Mouse (Mus musculus) mature B cell (primary cell): ENCODE data around the gene Cyp27b1.

ENCODE experiments used
- in situ Hi-C: fragments of 300-500 bp; cut with MboI; formaldehyde crosslinking; loops from 2 replicates; pipeline ENCODE4 v1.14.3; 2019

Cyp27b1 gene

DNA sequence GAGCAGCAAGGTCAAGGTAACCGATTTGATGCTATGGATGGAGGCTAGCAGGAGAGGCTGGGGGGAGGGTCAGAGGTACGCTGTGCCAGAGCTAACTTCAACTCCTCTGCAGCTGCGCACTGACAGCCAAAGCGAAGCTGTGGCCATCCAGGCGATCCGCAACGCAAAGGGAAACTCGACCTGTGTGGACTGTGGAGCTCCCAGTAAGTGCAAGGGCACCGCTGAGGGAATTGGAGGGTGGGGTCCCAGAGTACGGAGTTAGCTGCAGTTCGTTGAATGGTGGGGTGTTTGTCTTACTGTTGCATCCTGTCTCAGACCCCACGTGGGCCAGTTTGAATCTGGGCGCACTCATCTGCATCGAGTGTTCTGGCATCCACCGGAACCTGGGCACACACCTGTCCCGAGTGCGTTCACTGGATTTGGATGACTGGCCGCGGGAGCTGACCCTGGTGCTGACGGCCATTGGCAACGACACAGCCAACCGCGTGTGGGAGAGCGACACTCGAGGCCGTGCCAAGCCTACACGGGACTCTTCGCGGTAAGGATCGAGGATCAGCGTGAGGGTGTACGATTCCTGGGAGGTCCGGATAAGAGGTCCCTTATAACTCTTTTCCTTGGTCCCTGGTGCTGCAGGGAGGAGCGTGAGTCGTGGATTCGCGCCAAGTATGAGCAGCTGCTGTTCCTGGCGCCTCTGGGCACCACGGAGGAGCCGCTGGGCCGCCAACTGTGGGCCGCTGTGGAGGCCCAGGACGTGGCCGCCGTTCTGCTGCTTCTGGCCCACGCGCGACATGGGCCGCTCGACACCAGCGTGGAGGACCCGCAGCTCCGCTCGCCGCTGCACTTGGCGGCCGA lies 42.7 kb downstream of the Cyp27b1 start:
- in situ Hi-C loops = no loop called here

DNA sequence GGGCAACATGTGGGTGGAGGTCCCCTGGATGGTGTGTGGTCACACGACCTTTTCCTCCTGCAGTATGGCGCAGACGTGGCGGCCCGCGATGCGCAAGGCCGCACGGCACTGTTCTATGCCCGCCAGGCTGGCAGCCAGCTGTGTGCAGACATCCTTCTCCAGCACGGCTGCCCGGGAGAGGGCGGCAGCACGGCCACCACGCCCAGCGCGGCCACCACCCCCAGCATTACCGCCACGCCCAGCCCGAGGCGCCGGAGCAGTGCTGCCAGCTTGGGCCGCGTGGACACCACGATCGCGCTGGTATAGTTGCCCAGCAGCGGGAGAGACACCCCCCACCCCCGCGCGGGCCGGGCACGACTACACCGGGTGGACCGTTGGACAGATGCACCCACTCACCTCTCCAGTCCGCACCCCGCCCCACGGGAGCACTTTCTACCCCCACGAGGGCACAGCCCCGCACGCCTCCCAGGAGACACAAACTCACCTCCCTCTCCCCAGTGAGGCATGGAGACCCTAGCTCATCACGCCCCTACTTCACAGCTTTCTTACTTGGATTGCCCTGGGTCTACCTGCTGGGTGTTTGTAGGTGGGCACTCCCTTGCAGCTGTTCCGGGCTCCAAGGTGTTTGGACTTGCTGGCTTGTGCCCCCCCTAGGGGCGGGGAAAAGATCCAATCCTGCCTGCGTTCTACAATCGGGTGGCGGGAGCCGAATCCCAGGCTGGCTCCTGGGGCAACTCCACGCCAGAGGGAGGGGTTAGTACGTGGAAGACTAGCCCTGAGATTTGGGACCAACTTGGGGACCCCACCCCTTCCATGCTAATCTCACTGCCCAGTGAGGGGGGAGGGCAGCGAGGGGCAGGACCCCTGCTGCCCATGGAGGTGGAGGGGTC lies 43.7 kb downstream of the Cyp27b1 start:
- in situ Hi-C loops = no loop called here

DNA sequence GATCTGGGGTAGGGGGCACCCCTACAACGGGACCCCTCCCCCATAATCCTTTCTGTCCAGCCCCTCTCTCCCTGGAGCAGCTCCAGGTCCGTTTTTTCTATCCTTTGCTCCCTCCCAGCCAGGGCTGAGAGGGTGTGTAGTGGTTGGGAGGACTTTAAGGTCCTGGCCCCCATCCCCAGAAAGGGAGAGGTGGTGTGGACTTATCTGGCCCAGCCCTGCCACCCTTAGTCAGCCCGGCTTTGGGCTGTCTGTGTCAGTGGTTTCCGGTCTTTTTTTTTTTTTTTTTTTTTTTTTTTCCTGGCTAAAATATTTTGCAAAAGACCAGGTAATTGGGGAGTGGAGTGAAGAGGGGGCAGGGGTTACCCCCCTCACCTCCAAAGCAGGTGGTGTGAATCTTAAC lies 44.7 kb downstream of the Cyp27b1 start:
- in situ Hi-C loops = no loop called here

DNA sequence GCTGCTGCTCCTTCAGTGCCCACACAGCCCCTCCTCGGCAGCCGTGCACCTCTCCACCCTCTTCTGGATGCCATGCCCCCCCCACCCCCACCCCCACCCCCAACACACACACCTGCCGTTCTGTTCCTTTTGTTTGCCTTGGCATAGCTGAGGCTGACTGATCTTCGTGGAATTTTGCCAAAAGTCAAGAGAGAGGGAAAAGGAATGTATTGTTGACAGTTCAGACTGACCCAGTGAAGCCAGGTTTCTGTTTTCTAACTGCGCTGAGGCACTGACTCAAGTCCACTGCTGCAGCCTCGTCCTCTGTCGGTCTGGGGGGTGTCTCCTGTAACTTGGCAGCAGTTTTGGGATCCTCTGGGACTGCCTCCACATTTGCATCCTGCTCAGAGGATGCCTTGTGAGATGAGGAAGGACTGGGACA lies 46.3 kb downstream of the Cyp27b1 start:
- in situ Hi-C loops = no loop called here

DNA sequence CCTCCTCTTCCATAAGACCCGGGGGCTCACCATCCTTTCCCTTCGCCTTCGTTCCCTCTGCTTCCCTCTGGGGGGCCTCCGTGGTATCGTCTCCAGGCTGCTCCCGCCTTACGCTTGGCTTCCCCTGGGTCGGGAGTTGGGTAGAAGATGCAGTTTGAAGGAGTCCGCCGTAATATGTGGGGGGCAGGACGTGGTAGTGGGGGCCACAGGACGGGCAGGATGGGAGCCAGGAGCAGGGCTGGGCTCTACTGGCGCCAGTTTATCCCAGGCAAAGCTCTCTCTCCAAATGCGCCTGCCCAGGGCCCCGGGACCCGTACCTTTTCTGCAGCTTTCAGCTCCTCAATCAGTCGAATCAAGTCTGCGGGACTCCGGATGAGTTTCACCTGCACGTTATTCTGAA lies 50.5 kb downstream of the Cyp27b1 start:
- in situ Hi-C loops = no loop called here

DNA sequence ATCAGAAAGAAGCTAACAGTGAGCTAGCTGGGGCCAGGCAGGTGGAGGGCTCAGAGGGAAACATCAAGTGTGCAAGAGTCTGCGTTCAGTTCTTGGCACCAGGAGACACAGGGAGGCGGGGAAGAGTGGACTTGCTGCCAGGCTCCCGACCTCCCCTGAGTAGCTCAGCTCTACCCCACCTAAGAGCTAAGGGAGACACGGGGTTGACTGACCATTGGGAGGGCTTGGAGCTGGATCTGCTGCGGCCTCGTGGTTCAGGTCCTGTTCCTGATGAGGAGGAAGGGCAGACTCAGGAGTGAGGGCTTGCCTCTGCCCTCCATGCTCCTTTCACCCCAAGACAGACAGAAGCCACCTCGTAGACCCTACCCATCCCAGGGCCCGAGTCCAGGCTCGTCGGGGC lies 51.1 kb downstream of the Cyp27b1 start:
- in situ Hi-C loops = no loop called here

DNA sequence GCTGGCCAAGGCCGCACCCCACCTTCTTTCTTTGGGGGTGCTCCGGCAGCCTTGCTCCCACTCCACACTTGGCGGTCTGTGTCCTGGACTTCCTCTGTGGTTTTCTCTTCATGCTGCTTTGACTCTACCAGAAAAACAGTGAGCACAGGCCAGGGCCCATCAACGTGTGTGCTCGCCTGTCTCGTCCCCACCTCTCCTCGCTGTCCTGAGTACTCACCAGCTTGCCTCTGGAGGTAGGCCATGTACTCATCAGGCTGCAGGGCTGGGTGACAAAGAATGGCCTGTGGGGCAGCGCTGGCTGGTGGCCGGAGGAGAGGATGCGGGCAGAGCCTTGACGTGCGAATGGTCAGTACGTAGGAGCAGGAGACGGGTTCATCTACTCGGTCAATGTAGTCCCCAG lies 51.8 kb downstream of the Cyp27b1 start:
- in situ Hi-C loops = no loop called here

DNA sequence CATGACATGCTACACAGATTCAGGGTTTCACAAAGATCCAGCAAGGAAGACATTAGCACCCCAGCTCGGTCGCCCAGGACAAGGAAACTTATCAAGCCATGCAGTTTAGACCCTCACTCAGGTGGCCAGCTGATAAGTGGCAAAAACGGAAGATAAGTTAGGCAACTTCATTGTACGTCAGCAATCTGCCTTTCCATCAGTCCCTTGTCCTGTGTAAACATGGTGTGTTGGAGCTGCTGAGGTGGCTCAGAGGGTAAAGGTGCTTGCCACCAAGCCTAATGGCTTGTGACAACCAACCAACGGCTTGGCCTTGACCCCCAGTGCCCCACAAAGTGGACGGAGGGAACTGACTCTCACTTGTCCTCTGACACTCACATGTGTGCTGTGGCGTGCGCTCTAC lies 52.4 kb downstream of the Cyp27b1 start:
- in situ Hi-C loops = no loop called here

DNA sequence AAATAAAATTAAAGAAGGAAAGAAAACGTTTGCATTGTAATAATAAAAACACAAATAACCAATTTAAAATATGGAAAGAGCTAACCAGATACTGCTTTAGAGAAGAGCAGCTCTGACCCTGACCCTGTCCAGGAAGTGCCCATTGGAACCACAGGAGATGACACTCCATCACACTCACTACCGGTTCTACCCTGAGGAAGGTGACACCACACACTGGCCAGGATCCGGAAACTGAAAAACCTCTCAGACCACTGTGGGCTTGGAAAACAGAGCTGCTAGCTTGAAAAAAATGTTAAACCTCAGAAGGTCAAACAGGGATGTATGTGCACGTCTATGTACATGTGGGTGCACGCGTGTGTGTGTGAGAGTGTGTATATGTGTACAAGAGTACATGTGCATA lies 53.1 kb downstream of the Cyp27b1 start:
- in situ Hi-C loops = no loop called here
